Mouse (Mus musculus): ENCODE measurements around the gene Pogz. TPM values are rescaled to one million over a fixed set of nuclear protein-coding genes. Genes with fewer than 3 reads are reported as not detected.

Gene Pogz
- total RNA-seq, 2 experiments from 2014 or later: 14.9 to 18.4 TPM

DNA sequence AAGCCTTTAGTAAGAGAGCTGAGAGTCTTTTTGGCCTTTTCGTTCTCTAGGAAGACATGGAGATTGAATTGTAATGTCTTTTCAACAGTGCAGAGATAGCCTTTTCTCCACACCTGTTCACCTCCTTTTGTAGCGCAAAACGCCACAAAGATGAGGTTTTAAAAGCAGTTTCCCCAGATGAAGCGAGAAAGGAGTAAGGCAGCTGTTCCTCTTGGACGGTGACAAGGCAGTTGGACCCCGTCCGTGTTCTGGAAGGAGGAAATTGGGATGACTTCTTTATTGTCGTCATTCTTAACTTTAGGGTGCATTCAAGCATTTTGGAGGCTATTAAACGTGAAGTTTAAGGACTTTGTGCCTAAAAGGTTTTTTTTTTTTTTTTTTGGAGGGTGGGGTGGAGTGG, 1.3 kb downstream of the Pogz start:
- intact Hi-C loops (cut with DNase I): no loop called here
- DNase-seq: peak; percentile 38
- Histone ChIP-seq H3K27ac (peak overlapping the region; percentile 97), H3K4me3 (peak overlapping the region; percentile 79)
- no peak for TF ChIP-seq CTCF (IDR thresholded peaks at IDR 0.05)

DNA sequence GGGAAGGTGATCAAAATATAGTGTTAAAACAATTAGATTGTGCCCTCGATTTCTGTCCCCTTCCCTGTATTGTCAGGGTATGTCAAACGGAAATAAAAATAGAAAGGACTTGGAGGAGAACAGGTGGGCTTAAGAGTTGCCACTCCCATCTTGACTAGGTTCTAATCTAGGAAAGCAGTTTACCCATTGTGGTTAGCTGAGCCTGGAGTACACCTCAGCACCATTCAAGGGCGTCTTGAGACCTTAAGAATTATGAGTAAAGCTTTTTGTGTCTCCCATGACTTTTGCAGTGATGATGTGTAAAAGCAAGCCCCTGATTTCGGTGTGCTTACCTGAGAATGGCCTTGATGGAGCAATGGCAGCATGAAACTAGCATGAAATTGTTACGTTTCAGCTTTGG, 1.7 kb downstream of the Pogz start:
- DNase-seq: no peak
- Histone ChIP-seq H3K4me3 (peak overlapping the region; percentile 79), H3K27ac (peak overlapping the region; percentile 97)
- TF ChIP-seq CTCF (IDR thresholded peaks at IDR 0.05): no peak
- intact Hi-C loops (cut with DNase I): no loop called here

DNA sequence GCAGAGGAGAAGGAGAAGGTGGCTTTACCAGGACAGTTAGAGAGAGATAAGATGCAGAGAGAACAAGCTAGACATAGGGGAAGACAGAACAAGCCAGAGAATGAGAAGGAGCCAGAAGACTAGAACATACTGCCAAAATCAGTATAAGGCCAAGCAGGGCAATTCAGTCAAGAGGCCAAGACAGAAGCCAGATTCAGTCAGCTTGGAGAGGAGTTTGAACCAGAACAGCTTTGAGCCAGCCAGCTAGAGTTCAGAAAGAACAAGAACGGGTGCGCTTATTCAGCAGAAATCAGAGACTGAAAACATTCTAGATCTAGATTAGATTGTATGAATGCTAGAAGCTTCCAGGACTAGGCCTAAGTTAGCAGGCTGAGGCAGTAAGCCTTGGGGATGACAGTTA, 10.0 kb downstream of the Pogz start:
- Histone ChIP-seq H3K27ac (no peak overlapping the region), H3K4me3 (no peak overlapping the region)
- DNase-seq: no peak
- TF ChIP-seq CTCF (IDR thresholded peaks at IDR 0.05): no peak
- intact Hi-C loops (cut with DNase I): loop anchor here (5.0 kb wide), 2 partner anchors 35 to 230 kb away; no protein-coding TSS in a partner anchor

DNA sequence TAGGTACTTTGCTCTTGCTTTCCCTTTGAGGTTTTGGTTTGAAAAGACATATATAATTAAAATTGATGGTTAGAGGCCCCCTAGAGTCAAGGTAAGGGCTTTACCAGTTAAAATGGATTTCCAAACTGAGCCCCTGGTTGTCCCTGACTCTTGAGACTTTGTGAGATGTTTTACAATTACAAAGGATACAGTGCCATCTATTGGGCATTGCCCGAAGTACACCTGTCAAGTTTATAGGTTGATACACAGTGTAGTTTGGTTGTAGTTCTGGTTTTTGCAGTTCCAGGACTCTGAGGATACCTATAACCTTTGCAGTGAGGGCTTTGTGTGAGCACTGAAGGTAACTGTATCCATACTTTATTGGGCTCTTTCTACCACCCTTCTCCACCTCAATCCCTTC, 12.0 kb downstream of the Pogz start:
- DNase-seq: peak; percentile 61
- TF ChIP-seq CTCF (IDR thresholded peaks at IDR 0.05): peak; percentile 77
- Histone ChIP-seq H3K4me3 (no peak overlapping the region), H3K27ac (no peak overlapping the region)
- intact Hi-C loops (cut with DNase I): loop anchor here (5.0 kb wide), 2 partner anchors 37 to 232 kb away; no protein-coding TSS in a partner anchor

DNA sequence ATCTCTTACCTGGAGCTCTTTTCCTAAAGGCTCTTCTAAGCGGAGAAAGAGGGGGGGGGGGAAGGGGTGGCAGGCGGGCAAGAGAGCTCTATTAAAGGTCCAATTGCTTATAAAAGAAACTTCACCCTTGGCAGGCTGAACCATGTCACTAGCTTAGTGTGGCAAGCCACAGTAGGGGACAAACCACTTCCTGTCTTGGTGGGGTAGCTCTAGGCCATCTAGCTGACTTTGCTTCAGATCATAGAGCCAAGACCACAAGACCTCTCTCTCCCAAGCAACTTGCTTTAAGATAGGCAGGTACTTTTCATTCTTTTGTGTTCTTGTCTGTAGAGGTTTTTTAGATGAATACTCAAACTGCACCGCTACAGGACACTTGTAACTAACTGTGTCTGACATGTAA, 14.4 kb downstream of the Pogz start:
- Histone ChIP-seq H3K27ac (peak overlapping the region; percentile 17; the same call in 1 of the 2 replicates), H3K4me3 (no peak overlapping the region)
- intact Hi-C loops (cut with DNase I): no loop called here
- no peak for DNase-seq
- no peak for TF ChIP-seq CTCF (IDR thresholded peaks at IDR 0.05)

DNA sequence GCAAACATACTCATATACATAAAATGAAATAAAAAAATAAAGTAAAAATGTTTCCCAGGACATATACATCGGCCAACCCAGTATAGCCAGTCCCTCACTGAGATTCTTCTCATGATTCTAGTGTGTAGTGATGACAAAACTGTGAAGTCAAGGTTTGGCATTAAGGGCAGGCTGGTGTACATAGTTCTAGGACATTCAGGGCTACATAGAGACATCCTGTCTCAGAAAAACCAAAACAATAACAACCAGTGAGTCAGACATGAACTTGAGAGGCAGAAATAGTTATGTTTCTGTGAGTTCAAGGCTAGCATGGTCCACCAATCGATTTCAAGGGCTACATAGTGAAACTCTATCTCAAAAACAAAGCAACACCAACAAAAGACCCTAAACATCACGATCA, 14.8 kb downstream of the Pogz start:
- intact Hi-C loops (cut with DNase I): no loop called here
- no peak overlapping the region for H3K27ac ChIP-seq

DNA sequence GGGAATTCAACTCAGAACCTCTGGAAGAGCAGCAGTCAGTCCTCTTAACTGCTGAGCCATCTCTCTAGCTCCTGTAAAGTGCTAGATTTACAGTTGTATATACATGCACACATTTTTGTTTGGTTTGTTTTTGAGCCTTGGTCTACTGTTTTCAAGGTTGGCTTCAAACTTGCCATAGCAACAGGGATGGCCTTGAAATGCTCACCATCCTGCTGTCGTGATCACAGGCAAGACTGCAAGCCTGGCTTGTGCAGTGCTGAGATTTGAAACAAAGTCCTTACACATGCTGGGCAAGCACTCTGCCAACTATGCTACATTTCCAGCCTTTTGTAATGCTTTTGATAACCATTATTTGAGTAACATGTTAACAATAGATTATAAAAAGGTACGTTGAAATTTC, 22.1 kb downstream of the Pogz start:
- TF ChIP-seq CTCF (IDR thresholded peaks at IDR 0.05): no peak
- intact Hi-C loops (cut with DNase I): no loop called here
- DNase-seq: no peak

More for the DNA sequence above, 14.8 kb downstream of the Pogz start:
- H3K4me3 ChIP-seq: no peak overlapping the region
- DNase-seq: no peak
- no peak for TF ChIP-seq CTCF (IDR thresholded peaks at IDR 0.05)

DNA sequence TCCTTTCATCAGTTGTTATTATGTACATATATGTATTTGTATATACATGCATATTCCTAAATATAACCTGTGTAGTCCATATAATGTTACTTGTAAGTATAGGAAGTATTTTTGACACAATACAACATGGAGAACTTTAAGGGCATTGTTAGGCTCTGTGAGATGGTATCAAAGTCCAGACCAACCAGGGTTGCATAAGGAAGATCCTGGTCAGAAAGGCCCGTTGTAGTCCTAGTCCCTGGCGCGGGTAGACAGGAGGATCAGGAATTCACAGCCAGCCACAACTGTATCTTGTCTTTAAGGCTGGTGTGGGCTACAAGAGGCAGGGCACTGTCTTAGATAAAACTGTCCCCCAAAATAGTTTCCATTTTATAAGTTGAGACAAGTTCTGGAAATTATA, 31.6 kb downstream of the Pogz start:
- DNase-seq: no peak

More for the DNA sequence above, 22.1 kb downstream of the Pogz start:
- H3K27ac ChIP-seq: no peak overlapping the region
- no peak overlapping the region for H3K4me3 ChIP-seq

DNA sequence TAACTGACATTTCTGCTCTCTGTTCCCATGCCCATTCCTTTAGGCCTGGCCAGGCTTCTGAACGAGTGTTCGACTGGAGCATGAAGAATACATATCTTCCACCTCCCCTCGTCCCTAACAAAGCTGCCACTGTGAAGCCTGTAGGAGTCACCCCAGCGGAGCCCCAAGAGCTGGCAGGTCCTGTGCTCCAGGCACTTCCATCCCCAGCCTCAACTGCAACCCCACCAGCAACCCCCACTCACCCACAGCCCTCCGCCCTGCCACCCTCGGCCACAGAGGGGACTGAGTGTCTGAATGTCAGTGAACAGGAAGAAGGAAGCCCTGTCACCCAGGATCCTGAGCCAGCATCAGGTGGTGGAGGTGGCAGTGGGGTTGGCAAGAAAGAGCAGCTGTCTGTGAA, 41.3 kb downstream of the Pogz start:
- Histone ChIP-seq H3K4me3 (no peak overlapping the region), H3K27ac (no peak overlapping the region)
- intact Hi-C loops (cut with DNase I): no loop called here
- TF ChIP-seq CTCF (IDR thresholded peaks at IDR 0.05): no peak
- DNase-seq: no peak

More for the DNA sequence above, 31.6 kb downstream of the Pogz start:
- Histone ChIP-seq H3K4me3 (no peak overlapping the region), H3K27ac (peak overlapping the region; percentile 9; the same call in 1 of the 2 replicates)
- intact Hi-C loops (cut with DNase I): no loop called here
- TF ChIP-seq CTCF (IDR thresholded peaks at IDR 0.05): no peak

DNA sequence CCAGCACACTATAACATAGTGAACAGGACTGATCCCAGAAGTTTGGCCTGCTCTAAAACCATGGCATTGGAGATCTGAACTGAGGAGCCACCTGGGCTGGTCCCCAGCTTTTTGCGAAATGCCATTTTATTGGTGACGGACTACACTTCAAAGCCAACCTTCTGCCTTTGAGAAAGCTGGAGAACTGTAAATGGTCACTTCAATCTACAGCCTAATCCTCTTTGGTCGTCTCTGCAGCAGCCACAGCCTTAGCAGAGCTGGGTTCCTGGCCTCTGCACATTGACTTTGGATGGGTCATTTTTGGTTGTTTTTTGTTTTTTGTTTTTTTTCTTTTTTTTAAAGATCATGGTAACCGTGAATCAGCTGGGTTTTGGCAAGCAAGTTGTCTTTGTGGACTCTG, 44.5 kb downstream of the Pogz start:
- Histone ChIP-seq H3K4me3 (no peak overlapping the region), H3K27ac (no peak overlapping the region)
- intact Hi-C loops (cut with DNase I): no loop called here
- DNase-seq: no peak
- no peak for TF ChIP-seq CTCF (IDR thresholded peaks at IDR 0.05)

DNA sequence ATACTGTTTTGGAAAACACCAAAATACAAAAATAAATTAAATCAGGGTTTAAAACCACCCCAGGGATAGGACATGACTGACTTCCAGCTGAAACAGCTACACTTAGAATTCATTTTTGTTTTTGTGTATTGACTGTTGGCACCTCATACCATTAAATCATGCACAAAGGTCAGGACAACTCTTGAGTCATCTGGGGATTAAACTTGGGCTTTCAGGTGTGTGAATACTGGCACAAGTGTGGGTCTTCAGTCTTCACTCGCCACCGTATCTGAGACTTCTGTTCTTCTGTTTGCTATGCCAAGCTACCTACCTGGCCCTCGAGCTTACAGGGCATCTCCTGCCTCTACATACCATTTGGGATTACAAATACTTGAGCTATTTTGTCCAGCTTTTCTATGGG, 45.2 kb downstream of the Pogz start:
- intact Hi-C loops (cut with DNase I): no loop called here
- Histone ChIP-seq H3K4me3 (no peak overlapping the region), H3K27ac (no peak overlapping the region)
- no peak for TF ChIP-seq CTCF (IDR thresholded peaks at IDR 0.05)
- no peak for DNase-seq

DNA sequence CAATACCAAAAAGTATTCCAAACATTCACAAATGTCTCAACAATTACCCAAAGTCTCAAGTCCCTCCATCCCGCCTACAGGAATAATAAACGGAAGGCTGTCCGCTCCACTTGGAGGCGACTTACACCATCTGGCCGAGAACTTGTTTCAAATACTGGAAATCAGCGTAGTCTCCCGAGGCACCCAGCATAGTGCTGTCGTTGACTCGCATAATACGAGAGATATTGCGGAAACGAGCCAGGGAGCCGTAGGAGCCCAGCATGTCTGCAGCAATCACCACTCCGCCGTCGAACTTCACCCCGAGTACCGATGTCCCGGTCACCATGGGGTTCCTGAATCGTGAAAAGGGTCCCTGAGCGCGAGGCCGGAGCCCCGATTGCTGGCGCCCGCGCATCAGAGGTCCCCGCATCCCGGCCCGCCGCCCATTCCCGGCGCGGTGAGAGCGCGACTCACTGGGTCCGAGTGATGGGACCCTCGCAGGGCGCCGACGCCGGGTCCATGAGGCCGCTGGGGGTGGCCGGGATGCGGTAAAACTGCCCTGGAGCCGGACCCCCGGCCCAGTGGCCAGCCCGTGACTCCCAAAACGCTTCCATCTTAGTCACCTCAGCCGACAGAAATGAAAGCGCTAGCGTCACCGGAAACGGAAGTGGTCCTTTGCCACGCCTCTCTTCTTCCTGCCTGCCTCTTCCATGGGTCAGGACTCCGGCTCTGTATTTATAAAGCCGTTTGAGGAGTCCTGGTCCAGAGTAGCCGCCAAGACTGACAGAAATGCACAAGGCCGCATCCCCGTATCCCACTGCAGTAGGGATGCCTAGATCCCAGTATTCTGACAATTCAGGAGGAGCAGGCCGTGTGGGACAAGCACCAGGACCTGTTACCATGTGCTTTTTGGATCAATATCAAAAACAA, 49.2 kb downstream of the Pogz start, which contains the start of gene Psmb4:
TSS of gene Psmb4 (minus strand) at position 646 of the 909 bp plus-strand sequence.
- intact Hi-C loops (cut with DNase I): loop anchor here (5.0 kb wide), 1 partner anchor 111 kb away; no protein-coding TSS in a partner anchor
- peak within 1 kb of the TSS; percentile 84 for H3K4me3 ChIP-seq
- no peak for TF ChIP-seq CTCF (IDR thresholded peaks at IDR 0.05)
- peak within 1 kb of the TSS; percentile 96 for H3K27ac ChIP-seq
- DNase-seq: peak; percentile 89

DNA sequence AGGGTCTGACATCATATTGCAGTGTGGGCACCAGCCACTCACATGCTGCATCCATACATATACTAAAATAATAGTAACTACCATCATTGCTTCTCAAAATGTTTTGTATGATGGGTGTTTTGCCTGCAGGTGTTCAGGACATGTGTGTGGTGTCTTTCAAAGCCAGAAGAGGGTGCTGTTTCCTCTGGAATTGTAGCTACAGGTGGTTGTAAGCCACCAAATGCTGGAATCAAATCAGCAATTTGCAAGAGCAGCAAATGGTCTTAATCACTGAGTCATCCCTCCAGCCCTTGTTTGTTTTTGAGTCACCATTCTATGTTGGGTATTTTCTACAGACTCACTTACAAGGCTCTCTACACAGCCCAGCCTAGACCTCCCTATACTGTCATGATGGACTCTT, 51.2 kb downstream of the Pogz start:
- Histone ChIP-seq H3K27ac (no peak overlapping the region), H3K4me3 (no peak overlapping the region)
- TF ChIP-seq CTCF (IDR thresholded peaks at IDR 0.05): peak; percentile 62
- DNase-seq: no peak
- intact Hi-C loops (cut with DNase I): loop anchor here (5.0 kb wide), 1 partner anchor 109 kb away; no protein-coding TSS in a partner anchor

All from gastrocnemius, adult 2 months (tissue).